Mouse (Mus musculus) CH12F3 (cell line): ENCODE results near the gene Slc26a6.

Source experiments
- in situ Hi-C: fragments of 300-500 bp; cut with MboI; formaldehyde crosslinking; loops from 2 replicates; pipeline ENCODE4 v1.14.3; 2020; ENCODE audit warnings: low sequenced_read_pairs

The Slc26a6 gene

GRCm38 (mm10) chr9:108842989-108843388 lies 10.1 kb upstream of the Slc26a6 start:
- in situ Hi-C loops: no loop called here

DNA sequence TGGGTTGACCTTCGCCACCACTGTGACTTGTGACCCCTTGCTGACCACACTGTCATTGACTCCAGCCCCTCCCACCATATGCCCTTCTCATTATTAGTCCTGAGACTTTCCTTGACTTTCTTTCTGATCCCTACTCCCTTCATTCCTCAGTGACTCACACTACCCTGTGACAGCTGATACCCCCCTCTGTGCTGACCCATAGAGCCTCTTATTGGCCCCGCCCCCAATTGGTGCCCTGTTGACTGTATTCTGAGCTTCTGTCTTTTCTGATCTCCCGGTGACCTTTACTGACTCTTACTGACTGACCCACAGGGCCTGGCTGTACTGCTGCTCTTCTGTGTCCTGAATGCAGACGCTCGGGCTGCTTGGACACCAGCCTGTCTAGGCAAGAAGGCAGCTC lies 7.7 kb upstream of the Slc26a6 start:
- in situ Hi-C loops: no loop called here

DNA sequence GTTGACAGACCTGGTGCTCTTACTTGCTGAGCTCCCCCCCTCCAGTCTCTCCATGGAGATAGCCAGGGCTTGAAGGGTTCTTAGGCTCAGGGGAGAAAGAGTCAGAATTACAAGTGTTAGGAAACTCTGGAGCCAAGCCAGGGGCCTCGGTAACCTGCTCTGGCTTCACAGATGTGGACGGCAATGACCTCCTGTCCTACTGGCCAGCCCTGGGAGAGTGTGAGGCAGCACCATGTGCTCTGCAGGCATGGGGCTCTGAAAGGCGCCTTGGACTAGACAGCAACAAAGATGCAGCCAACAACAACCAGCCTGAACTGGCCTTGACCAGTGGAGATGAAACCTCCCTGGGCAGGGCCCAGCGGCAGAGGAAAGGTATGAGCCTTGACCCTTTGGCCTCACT lies 5.7 kb upstream of the Slc26a6 start:
- in situ Hi-C loops: no loop called here

DNA sequence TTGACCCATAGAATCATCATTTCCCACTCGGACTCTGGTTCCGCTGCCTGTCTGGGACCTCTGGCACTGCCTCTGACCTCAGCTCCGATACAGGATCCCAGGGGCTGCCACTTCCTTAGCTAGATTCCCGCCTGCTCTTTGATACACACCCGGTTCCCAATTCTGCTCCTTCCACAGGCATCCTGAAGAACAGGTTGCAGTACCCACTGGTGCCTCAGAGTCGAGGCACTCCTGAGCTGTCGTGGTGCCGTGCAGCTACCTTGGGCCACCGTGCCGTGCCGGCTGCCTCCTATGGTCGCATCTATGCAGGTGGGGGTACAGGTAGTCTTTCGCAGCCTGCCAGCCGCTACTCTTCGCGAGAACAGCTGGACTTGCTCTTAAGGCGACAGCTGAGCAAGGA lies 4.7 kb upstream of the Slc26a6 start:
- in situ Hi-C loops: no loop called here

DNA sequence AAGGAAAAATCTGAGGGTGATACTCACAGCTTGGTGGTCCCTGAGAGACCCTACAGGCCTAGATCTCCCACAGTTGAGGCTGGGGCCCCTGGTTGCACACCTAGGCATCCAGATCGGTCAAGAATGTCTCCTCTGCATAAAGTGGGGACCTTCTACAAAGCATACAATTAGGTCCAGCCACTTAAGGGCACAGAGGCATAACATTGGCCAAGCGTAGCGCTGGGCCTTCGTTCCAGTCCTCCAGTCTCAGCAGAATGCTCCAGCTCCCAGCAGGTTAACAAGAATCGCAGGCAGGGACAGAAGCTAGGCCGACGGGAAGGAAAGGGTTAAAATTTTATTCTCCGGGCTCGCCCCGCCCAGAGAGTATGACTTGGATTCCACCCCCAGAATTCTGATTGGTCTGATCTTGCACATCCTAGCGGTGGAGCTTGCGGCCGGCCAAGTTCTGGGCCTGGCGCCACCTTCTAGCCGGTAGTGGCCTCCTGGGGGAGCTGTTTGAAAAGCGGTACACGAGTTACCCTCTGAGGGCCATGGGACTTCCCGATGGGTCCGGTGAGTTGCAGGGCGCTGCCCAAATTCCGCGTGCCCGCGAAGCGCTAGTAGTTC lies 655 bp downstream of the Slc26a6 start:
- in situ Hi-C loops: no loop called here

GRCm38 (mm10) chr9:108854241-108854696 lies 1.2 kb downstream of the Slc26a6 start:
- in situ Hi-C loops: no loop called here

- in situ Hi-C loops: no loop called here
These were observed 2.3 kb downstream of the Slc26a6 start for GRCm38 (mm10) chr9:108855335-108855734.

GRCm38 (mm10) chr9:108858792-108859527 lies 5.9 kb downstream of the Slc26a6 start:
- in situ Hi-C loops: no loop called here

GRCm38 (mm10) chr9:108912308-108912707 lies 59.2 kb downstream of the Slc26a6 start:
- in situ Hi-C loops: no loop called here

DNA sequence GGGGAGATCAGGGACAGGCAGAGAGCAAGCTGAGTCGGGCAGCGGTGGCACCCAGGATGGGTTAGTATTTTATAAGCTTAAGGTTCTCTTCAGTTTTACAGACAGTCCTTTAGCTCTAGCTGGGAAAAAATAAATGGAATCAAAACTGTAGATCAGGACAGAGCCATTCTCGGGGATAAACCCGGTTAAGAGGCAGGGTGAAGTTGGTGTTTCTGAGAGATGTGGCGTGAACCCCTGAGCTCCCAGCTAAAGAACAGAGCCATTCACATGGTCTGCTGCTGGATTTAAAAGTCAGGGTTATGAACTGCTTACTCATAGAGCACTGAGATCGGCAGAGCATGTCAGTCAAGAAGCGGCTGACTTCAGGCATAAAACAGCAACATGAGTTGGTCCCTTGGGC lies 60.1 kb downstream of the Slc26a6 start:
- in situ Hi-C loops: no loop called here

DNA sequence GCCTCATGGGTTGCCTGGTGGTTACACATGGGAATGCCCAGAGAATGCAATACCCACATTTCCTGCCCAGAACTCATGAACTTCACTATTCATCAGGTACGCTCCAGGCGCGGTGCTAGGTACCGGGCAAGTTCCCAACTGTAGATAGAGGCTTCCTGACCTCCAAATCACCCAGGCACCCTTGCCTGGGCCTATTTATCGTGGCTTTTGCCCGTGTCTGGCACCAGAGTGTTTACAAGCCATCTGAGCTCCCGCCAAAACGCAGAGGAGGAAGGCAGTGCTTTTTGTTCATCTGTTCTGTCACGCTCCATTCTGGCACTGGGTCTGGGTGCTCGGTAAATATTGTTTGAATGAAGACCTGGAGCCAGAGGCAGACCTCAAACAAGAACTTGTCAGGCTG lies 60.5 kb downstream of the Slc26a6 start:
- in situ Hi-C loops: no loop called here

DNA sequence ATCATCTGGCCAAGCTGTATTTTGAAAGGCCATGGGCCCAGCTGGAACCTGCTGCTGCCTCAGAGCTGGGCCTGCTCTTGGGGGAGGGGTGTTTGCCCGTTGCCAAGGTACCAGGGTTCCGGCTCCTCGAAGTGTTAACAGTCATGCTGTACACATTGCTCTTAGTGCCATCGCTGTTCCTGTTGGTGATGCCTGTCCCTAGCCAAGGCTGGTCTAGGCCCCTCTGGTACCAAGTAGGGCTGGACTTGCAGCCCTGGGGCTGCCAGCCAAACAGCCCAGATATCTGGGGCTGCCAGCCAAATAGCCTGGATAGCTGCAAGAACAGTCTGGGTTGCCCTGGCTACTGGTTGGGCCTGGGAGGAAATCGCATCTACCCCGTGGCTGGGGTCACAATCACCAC lies 61.4 kb downstream of the Slc26a6 start, which contains the start of gene Tmem89:
Gene Tmem89, plus strand, starts transcription at position 129 of the 400 bp plus-strand sequence.
- in situ Hi-C loops: no loop called here

GRCm38 (mm10) chr9:108925897-108926296 lies 72.8 kb downstream of the Slc26a6 start:
- in situ Hi-C loops: no loop called here

- in situ Hi-C loops: no loop called here
These were observed 75.3 kb downstream of the Slc26a6 start for GRCm38 (mm10) chr9:108928424-108928823.

GRCm38 (mm10) chr9:108935991-108936390 lies 82.9 kb downstream of the Slc26a6 start:
- in situ Hi-C loops: no loop called here

GRCm38 (mm10) chr9:108936418-108937364 lies 83.6 kb downstream of the Slc26a6 start, which contains the start of gene Uqcrc1:
Gene Uqcrc1, plus strand, starts transcription at chr9:108936633.
- in situ Hi-C loops: no loop called here

- in situ Hi-C loops: no loop called here
These were observed 92.0 kb downstream of the Slc26a6 start for GRCm38 (mm10) chr9:108945111-108945510.

GRCm38 (mm10) chr9:108945608-108946007 lies 92.5 kb downstream of the Slc26a6 start:
- in situ Hi-C loops: no loop called here

DNA sequence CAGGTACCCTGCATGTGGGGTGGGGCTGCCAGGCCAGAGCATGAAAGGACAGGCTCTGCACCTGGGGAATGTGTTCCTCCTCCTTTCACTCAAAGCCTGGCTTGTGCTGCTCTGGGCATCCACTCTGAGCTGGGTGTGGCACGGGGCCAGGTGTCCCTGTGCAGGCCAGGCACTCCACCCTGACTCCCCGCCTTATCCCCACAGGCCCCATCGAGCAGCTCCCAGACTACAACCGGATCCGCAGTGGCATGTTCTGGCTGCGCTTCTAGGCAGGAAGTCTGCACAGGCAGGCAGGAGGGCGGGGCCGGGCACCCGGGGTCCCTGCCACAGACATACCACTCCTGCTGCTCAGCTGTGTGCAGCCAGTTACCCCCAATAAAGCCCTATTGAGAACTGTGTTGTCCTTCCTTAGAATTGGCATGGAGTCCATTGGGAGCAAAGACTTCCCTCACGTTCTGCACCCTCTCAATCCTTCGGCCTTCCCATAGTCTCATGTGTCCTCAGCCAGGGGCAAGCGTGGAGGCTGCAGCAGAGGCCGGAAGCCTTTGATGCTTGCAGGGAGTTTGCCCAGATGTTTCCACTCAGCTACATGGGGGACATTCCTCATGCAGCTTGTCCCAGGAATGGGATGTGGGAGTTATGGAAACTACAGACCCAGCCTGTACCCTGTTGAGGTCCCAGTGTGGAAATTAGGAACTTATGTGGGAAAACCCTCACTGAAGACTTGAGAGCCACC lies 96.3 kb downstream of the Slc26a6 start:
- in situ Hi-C loops: no loop called here

- in situ Hi-C loops: no loop called here
These were observed 97.1 kb downstream of the Slc26a6 start for GRCm38 (mm10) chr9:108949967-108950728.
